Mouse (Mus musculus) neural tube, embryonic 15.5 days (tissue): Measurements from ENCODE around the gene Slc6a20b. TPM values are rescaled to one million over a fixed set of nuclear protein-coding genes. Genes with fewer than 3 reads are reported as not detected.

Experiments used
- ATAC-seq: fragments of 200-750 bp; cut with Nextera tagmentation; 2 replicates; pipeline ENCODE4 v1.8.0; 2017; ENCODE audit warnings: mild to moderate bottlenecking, moderate TSS enrichment, moderate library complexity; ENCODE audit not compliant: low FRiP score
- H3K27ac ChIP-seq: fragments of 300-500 bp; sonication (generic); replicated peaks from 2 replicates; pipeline ENCODE4 v1.5.1; 2015; ENCODE audit warnings: mild to moderate bottlenecking, inconsistent platforms
- H3K27me3 ChIP-seq: fragments of 300-500 bp; sonication (generic); replicated peaks from 2 replicates; pipeline ENCODE4 v1.6.1; 2015; ENCODE audit warnings: inconsistent platforms
- H3K36me3 ChIP-seq: fragments of 300-500 bp; sonication (generic); 2 replicates; pipeline ENCODE4 v1.6.1; 2015; ENCODE audit warnings: inconsistent platforms
- H3K4me1 ChIP-seq: fragments of 300-500 bp; sonication (generic); 2 replicates; pipeline ENCODE4 v1.6.1; 2015; ENCODE audit warnings: inconsistent platforms
- H3K4me2 ChIP-seq: fragments of 300-500 bp; sonication (generic); 2 replicates; pipeline ENCODE4 v1.6.1; 2015; ENCODE audit warnings: inconsistent platforms, mild to moderate bottlenecking, moderate library complexity
- H3K4me3 ChIP-seq: fragments of 300-500 bp; sonication (generic); replicated peaks from 2 replicates; pipeline ENCODE4 v1.5.1; 2015; ENCODE audit warnings: mild to moderate bottlenecking, inconsistent platforms
- H3K9ac ChIP-seq: fragments of 300-500 bp; sonication (generic); replicated peaks from 2 replicates; pipeline ENCODE4 v1.6.1; 2015; ENCODE audit warnings: mild to moderate bottlenecking, inconsistent platforms
- H3K9me3 ChIP-seq: fragments of 300-500 bp; sonication (generic); replicated peaks from 2 replicates; pipeline ENCODE4 v1.6.1; 2016; ENCODE audit warnings: inconsistent platforms
- WGBS: fragments of 180-500 bp; shearing (Covaris S2); methylation state at CpG from one replicate; pipeline ENCODE4 v1.1.7; 2015; ENCODE audit warnings: mixed read lengths; 5-methylcytosine and 5-hydroxymethylcytosine counted together
- polyA plus RNA-seq: library from polyadenylated mRNA; unstranded; fragments of >200 nt; fragmentation: Nextera tagmentation; extraction: Ambion mirVana; gene quantifications from 2 replicates; pipeline ENCODE4 v1.2.1, GENCODE M21; 2015

Slc6a20b gene
- polyA plus RNA-seq, 1 experiment from 2014 or later, result 0.35 TPM

DNA sequence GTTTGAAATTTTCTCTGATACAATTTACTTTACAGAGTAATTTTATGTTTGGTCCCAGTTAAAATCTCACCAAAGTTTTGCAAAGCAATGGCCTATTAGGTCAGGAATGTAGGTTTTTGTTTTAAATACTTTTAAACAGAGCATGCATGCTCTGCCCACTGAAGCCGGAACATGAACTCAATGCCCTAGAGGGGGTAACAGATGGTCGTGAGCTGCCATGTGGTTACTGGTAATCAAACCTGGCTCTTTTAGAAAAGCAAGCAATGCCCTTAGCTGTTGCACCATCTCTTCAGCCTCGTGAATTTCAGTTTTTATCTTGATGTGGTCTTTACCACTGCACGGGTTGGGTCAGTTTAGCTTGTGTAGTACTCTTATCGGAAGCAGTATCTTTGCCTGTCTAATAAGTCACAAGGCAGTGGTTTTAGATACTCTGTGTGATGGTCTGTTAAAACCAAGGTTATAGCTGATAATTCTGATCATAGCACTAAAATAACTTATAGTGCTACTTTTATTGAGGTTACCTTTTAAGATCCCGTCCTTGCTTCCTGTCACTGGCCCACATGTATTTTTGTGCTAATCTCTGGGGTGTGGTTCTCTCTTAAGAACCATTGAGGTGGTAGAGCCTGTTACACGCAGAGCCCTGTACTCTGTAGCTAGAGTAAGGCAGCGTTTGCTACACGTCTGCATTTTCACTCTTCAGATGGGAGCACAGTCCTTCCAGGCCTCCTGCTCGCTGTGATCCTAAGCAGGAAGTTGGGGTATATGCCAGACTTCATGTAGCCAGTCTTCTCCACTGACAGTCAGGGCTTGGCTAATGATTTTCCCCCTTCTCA is 54.8 kb downstream of the Slc6a20b start:
- H3K9ac ChIP-seq, result no peak overlapping the region
- ATAC-seq, result no peak
- no peak overlapping the region for H3K4me3 ChIP-seq
- H3K4me1 ChIP-seq, result no peaks in the 10 kb centered on the region
- no peak overlapping the region for H3K27ac ChIP-seq
- WGBS, result 84% methylated on average over 10 of the region's 10 CpGs
- H3K4me2 ChIP-seq, result no peak overlapping the region
- peaks cover 37% of the 10 kb centered on the region for H3K36me3 ChIP-seq
- H3K27me3 ChIP-seq, result no peaks in the 10 kb centered on the region
- no peaks in the 10 kb centered on the region for H3K9me3 ChIP-seq

DNA sequence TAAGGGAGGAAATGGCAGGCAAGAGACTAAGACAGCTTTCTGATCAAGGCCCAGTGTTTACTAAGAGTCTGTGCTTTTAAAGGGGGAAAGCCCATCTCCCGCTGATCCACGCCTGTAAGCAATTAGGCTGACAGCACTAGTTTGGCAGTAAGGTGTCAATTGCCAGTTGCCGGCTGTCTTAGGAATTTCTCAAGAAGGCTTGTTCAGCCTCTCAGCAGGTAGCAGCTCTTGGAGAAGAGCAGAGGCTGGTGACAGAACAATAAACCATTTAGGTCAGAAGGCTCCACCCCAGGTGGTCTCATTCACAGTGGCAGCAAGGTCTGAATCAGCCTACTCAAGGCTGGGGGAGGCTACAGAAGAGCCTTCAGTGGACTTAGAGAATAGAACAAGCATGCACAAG is 77.8 kb downstream of the Slc6a20b start:
- H3K36me3 ChIP-seq, result peaks cover 72% of the 10 kb centered on the region
- H3K4me2 ChIP-seq, result no peak overlapping the region
- H3K27me3 ChIP-seq, result no peaks in the 10 kb centered on the region
- no peak overlapping the region for H3K9ac ChIP-seq
- no peaks in the 10 kb centered on the region for H3K9me3 ChIP-seq
- H3K4me1 ChIP-seq, result no peaks in the 10 kb centered on the region
- no peak overlapping the region for H3K4me3 ChIP-seq
- WGBS, result 20% methylated on average over 3 of the region's 3 CpGs
- no peak for ATAC-seq
- no peak overlapping the region for H3K27ac ChIP-seq

Other genes starting within 250 kb of the Slc6a20b start
- 10.9 and 20.3 TPM in 2 replicates for gene Limd1, start 153.9 kb downstream of the Slc6a20b start, polyA plus RNA-seq
- 57.4 and 59.3 TPM in 2 replicates for gene Sacm1l, start 102.8 kb downstream of the Slc6a20b start, polyA plus RNA-seq
- 0.29 and 2.2 TPM in 2 replicates for gene Ccr9, start 45.9 kb upstream of the Slc6a20b start, polyA plus RNA-seq
- gene Slc6a20a, start 46.3 kb upstream of the Slc6a20b start, polyA plus RNA-seq, result 5.5 and 5.6 TPM in 2 replicates
- gene Lztfl1, start 85.1 kb upstream of the Slc6a20b start, polyA plus RNA-seq, result 49.3 and 54.2 TPM in 2 replicates
- gene Cxcr6, start 173.9 kb upstream of the Slc6a20b start, polyA plus RNA-seq, result 1.3 TPM in 1 of 2 replicates, not detected in the other
- 14.4 and 14.7 TPM in 2 replicates for gene Fyco1, start 219.3 kb upstream of the Slc6a20b start, polyA plus RNA-seq
- 0.06 and 0.08 TPM in 2 replicates for gene Xcr1, start 229.5 kb upstream of the Slc6a20b start, polyA plus RNA-seq